Mouse (Mus musculus) olfactory bulb, adult 2 months (tissue): ENCODE data around the gene Rbm25. TPM values are rescaled to one million over a fixed set of nuclear protein-coding genes. Genes with fewer than 3 reads are reported as not detected.
"Not testable (repeated sequence)": the region's sequence is repeated elsewhere in the genome, so short reads cannot be mapped to it uniquely, and the experiment has no call there.

Experiments used
- H3K27ac ChIP-seq: fragments of 200-500 bp; 2 replicates; pipeline ENCODE4 v1.5.1; 2012; ENCODE audit warnings: low read depth, low read length; ENCODE audit not compliant: insufficient read depth
- H3K4me1 ChIP-seq: fragments of 200-500 bp; 2 replicates; pipeline ENCODE4 v1.6.1; 2012; ENCODE audit warnings: low read length; ENCODE audit not compliant: control insufficient read depth, insufficient read depth
- H3K4me3 ChIP-seq: fragments of 200-500 bp; 2 replicates; pipeline ENCODE4 v1.5.1; 2012; ENCODE audit warnings: mild to moderate bottlenecking, low read depth, low read length, moderate library complexity; ENCODE audit not compliant: insufficient read depth
- CTCF ChIP-seq: fragments of 200-500 bp; IDR thresholded peaks from 2 replicates; pipeline ENCODE4 v1.5.1; 2012; ENCODE audit warnings: low read depth, mild to moderate bottlenecking, low read length, moderate library complexity; ENCODE audit not compliant: insufficient read depth
- POLR2A ChIP-seq: fragments of 200-500 bp; IDR thresholded peaks from 2 replicates; pipeline ENCODE4 v1.6.1; 2012; ENCODE audit warnings: mild to moderate bottlenecking, low read depth, low read length, moderate library complexity; ENCODE audit not compliant: insufficient read depth
- WGBS: fragments of 180-500 bp; shearing (Covaris S2); methylation state at CpG from one replicate; pipeline ENCODE4 v1.1.7; 2018; 5-methylcytosine and 5-hydroxymethylcytosine counted together
- polyA plus RNA-seq: library from polyadenylated mRNA; stranded (reverse); fragments of >200 nt; gene quantifications from 2 replicates; pipeline ENCODE4 v1.2.4, GENCODE M21; 2012; ENCODE audit warnings: low replicate concordance; ENCODE audit not compliant: missing spikeins, insufficient read depth, insufficient read length

The Rbm25 gene
- polyA plus RNA-seq, 1 experiment: 331 TPM

DNA sequence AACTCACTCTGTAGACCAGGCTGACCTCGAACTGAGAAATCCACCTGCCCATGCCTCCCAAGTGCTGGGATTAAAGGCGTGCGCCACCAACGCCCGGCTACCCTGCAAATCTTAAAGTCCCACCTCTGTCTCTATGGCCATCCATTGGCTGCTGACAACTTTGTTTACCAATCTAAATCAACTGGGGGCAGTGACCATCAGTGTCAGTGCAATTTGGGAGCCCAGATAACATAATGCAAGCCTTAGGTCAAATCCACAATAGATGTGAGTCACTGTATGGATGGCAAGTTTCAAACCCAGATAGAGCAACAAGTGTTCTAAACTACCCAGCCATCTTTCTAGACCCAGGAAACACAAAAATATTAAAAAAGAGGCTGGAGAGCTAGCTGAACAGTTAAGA lies 28.8 kb upstream of the Rbm25 start:
- TF ChIP-seq POLR2A (no peak), CTCF (no peak)
- WGBS: 95% methylated on average over 5 of the region's 5 CpGs

DNA sequence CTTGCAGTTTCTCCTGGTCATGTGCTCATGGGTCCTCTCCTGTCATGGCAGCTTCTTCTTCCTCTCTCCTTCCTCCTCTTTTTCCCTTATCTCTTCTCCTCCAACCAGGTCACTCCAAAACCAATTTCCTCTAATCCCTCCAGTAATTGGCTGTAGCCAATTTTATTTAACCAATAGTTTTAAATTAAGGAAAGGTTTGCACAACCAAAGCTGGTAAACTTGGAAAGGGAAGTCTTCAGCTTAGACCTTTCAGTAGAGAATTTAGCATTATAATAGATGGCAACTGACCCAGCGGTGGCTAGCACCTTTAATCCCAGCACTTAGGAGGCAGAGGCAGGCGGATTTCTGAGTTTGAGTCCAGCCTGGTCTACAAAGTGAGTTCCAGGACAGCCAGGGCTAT lies 24.6 kb upstream of the Rbm25 start:
- 94% methylated on average over 2 of the region's 2 CpGs for WGBS
- not testable (repeated sequence) for H3K27ac ChIP-seq, H3K4me3 ChIP-seq, H3K4me1 ChIP-seq

More for the DNA sequence above, 28.8 kb upstream of the Rbm25 start:
- Histone ChIP-seq H3K4me1 (no peaks in the 10 kb centered on the region), H3K4me3 (no peak overlapping the region), H3K27ac (no peak overlapping the region)

DNA sequence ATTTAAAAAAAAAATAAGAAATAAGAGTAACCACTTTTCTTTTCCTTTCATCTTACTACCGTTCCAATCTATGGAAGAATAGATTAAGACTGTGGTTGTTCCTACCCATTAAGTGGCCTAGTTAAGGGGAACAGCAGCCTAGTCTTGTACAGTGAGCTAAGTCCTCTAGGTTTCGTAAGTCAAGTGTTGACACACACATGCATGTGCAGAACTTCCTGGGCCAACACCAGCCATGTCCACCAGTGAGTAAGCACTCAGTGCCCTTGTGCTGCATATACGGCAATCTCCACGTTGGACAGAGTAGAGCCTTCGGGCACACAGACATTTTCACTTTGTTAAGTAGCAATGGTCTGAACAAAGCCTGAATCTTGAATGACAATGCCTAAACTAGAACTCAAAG lies 13.8 kb upstream of the Rbm25 start:
- Histone ChIP-seq H3K4me3 (no peak overlapping the region), H3K4me1 (0 out of 2 replicates have a peak, but pooled peaks cover 2% of the 10 kb centered on the region), H3K27ac (no peak overlapping the region)
- no peak for TF ChIP-seq CTCF
- TF ChIP-seq POLR2A: no peak
- 95% methylated on average over 5 of the region's 5 CpGs for WGBS

DNA sequence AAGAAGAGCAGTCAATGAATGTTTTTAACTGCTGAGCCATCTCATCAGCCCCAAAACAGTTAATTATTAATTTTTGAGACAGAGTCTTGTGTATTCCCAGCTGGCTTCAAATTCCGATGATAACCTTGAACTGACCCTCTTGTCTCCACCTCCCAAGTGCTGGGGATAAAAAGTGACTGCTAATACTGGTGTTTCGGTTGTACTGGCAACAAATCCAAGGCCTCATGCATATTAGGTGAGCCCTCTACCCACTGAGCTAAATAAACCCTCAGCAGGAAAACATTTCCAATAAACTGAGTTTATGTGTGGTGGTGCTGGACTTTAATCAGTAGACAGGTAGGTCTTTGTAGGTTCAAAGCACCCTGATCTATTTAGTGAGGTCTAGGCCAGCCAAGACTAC lies 12.1 kb upstream of the Rbm25 start:
- no peak for TF ChIP-seq POLR2A
- TF ChIP-seq CTCF: no peak
- Histone ChIP-seq H3K4me3 (no peak overlapping the region), H3K27ac (no peak overlapping the region), H3K4me1 (0 out of 2 replicates have a peak, but pooled peaks cover 2% of the 10 kb centered on the region)
- 90% methylated on average over 2 of the region's 2 CpGs for WGBS

DNA sequence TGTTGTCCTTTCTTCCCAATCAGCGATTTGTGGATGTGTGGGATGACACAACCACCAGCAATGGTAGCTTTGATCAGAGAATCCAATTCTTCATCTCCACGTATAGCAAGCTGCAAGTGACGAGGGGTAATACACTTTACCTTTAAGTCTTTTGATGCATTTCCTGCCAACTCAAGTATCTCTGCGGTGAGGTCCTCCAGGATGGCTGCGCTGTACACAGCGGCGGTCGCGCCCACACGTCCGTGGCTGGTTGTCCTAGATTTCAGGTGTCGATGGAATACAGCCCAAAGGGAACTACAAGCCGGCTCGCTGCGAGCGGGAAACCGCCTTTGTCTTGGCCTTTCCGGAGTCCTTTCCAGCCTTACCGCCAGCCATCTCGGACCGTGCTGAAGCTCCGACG lies 10.3 kb upstream of the Rbm25 start:
- WGBS: 73% methylated on average over 23 of the region's 23 CpGs
- not testable (repeated sequence) for H3K4me1 ChIP-seq, H3K27ac ChIP-seq, H3K4me3 ChIP-seq

DNA sequence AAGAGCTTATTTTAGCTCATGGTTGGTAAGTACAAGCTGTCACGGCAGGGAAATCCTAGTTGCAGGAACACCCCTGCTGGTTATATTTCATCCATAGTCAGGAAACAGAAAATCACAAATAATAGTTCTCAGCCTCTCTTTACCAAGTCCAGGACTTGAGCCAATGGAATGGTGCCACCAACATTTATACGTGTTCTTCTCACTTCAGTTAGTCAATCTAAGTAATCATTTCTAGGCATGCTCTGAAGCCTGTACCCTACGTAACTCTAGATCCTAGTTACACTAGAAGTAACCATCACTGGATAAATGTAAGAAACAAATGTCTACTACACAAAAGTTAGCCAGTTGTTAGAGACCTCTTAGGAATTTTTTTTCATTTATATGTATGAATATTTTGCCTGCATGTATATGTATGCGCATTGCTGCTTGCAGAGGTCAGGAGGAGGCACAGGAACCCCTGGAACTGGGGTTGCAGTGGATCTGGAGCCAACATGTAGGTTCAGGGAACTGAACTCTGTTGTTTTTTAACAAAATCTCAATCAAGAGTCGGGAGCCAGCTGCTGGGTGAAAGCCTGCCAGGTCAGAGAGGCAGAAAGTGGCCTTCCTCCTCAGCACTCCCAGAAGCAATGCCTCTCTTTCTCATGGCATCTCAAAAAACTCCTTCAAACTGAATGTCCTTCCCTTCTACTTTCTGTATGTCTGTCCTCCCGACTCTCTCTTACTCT lies 8.8 kb upstream of the Rbm25 start:
- H3K4me1 ChIP-seq: 0 out of 2 replicates have a peak, but pooled peaks cover 2% of the 10 kb centered on the region
- TF ChIP-seq POLR2A (no peak), CTCF (no peak)
- no peak overlapping the region for H3K4me3 ChIP-seq
- no peak overlapping the region for H3K27ac ChIP-seq
- WGBS: 57% methylated on average over 6 of the region's 6 CpGs

DNA sequence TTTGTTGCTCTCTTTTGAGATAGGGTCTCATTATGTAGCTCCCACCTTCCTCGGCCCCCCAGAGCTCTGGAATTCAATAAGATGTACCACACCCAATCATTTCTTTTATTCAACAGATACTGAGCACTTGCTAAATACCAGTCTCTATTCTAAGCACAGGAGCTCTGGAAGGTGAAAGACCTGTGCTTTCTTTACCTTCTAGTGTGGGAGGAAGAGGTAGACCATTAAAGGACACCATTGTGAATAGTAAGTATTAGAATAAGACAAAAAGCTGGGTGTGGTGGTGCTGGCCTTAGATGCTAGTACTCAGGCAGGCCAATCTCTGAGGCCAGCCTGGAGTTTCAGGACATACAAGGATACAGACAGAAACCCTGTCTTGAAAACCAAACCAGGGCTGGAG lies 6.7 kb upstream of the Rbm25 start:
- Histone ChIP-seq H3K27ac (no peak overlapping the region), H3K4me1 (0 out of 2 replicates have a peak, but pooled peaks cover 2% of the 10 kb centered on the region), H3K4me3 (no peak overlapping the region)
- WGBS: 92% methylated on average over 1 of the region's 1 CpGs
- TF ChIP-seq CTCF (no peak), POLR2A (no peak)

DNA sequence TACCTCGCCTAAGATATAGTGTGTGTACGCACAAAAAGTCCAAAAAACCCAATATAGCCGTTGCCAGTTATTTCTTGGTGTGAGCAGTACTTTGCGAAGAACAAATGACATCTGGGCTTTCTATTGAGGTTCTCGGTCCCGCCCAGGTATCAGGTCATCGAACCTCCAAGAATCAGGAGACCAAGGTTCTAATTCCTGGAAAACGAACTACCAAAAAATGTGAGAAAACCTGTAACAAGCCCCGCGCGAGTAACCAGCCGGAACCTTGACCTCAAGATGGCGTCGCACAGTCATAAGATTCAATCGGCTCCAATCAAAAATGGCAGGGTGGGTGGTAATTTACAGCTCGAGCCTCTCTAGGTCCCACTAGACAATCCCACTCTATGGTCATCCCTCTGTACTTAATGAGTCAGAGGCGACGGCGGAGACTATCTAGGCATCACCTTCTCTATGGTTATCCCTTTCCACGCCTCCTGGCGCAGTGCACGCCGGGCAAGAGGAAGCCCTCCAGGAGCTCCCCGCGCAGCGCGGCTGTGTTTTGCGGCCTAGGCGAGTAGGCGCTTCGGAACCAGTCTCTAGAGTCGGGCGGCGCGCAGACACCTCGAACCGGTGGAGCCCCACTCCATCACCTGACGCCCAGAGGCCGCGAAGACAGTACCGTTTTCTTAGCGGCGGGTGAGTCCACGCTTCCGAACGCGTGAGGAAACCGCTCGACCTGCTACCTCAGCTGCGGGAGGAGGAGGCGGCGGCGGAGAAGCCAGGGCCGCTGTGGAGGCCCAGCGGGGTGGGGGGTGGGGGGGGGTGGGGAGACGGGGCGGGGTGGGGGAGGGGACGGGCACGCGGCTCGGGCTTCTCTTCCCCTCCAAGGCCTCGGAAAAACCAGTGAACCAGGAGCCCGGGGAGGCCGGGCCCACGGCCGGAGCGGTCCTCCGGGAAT lies 975 bp downstream of the Rbm25 start:
- TF ChIP-seq CTCF (no peak), POLR2A (peak; percentile 64; the same call in 1 of the 2 replicates)
- under 1% methylated on average over 68 of the region's 68 CpGs for WGBS
- H3K4me1 ChIP-seq: no peaks in the 10 kb centered on the region
- peak overlapping the region; percentile 95 for H3K27ac ChIP-seq
- H3K4me3 ChIP-seq: peak overlapping the region; percentile 80

DNA sequence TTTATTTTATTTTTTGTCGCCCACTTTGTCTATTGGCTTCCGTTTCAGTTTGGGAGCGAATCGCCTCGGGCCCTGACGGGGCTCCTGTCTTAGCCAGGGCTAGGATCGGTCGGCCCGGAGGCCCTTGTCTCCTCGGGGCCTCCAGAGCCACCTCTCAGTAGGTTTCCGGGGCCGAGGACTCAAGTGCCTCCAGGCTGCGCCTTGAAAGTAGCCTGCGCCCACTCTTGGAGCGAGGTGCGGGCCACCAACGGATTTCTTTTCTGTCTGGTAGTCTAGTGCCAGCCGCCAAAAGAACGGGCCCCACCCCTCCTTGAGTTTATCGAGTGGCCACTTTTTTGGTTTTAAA lies 1.6 kb downstream of the Rbm25 start:
- no peaks in the 10 kb centered on the region for H3K4me1 ChIP-seq
- TF ChIP-seq CTCF: no peak
- no peak for TF ChIP-seq POLR2A
- WGBS: 1% methylated on average over 20 of the region's 20 CpGs
- peak overlapping the region; percentile 80 for H3K4me3 ChIP-seq
- peak overlapping the region; percentile 24; the same call in 1 of the 2 replicates for H3K27ac ChIP-seq

DNA sequence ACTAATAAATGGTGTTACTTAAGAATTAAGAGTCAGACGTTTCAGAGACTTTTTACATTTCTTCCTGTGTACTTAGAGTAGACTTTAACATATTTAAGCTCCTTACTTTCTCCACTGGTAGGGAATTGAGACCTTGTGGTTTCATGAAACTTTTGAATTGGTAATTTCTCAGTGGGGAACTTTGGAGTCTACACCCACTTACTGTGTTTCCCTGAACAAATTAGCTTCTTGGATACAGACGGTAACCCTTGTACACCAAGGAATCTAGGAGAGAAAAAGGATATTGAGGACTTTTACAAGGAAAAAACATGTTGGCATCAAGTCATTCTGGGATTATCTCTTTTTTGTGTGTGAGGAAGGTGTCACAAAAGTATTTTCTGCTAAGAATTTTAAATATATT lies 2.8 kb downstream of the Rbm25 start:
- Histone ChIP-seq H3K4me1 (no peaks in the 10 kb centered on the region), H3K4me3 (no peak overlapping the region), H3K27ac (no peak overlapping the region)
- TF ChIP-seq POLR2A (no peak), CTCF (no peak)
- 8% methylated on average over 2 of the region's 2 CpGs for WGBS
